Mouse (Mus musculus) left cerebral cortex, postnatal 14 days (tissue): ENCODE measurements around the gene Adcy9. TPM values are rescaled to one million over a fixed set of nuclear protein-coding genes. Genes with fewer than 3 reads are reported as not detected.
A peak's percentile ranks its signal among the peaks of the same experiment; 100 is the strongest.
"Not testable (repeated sequence)": the region's sequence is repeated elsewhere in the genome, so short reads cannot be mapped to it uniquely, and the experiment has no call there.

Experiments
- DNase-seq, 2 experiments: peaks; one replicate each; pipeline ENCODE4 v3.0.0; 2021 to 2022; ENCODE audit warnings: low spot score in 2 of 2, mixed read lengths in 1 of 2
- intact Hi-C: fragments of 180-260 bp; cut with DNase I; formaldehyde crosslinking; loops from one replicate; pipeline ENCODE4 v1.15.1; 2025
- total RNA-seq, 2 experiments: library from RNA; stranded (reverse); gene quantifications; 2 replicates each; pipeline ENCODE4 v1.2.3; 2021

Gene Adcy9
- total RNA-seq, 2 experiments from 2014 or later: 50.1 to 57.1 TPM

DNA sequence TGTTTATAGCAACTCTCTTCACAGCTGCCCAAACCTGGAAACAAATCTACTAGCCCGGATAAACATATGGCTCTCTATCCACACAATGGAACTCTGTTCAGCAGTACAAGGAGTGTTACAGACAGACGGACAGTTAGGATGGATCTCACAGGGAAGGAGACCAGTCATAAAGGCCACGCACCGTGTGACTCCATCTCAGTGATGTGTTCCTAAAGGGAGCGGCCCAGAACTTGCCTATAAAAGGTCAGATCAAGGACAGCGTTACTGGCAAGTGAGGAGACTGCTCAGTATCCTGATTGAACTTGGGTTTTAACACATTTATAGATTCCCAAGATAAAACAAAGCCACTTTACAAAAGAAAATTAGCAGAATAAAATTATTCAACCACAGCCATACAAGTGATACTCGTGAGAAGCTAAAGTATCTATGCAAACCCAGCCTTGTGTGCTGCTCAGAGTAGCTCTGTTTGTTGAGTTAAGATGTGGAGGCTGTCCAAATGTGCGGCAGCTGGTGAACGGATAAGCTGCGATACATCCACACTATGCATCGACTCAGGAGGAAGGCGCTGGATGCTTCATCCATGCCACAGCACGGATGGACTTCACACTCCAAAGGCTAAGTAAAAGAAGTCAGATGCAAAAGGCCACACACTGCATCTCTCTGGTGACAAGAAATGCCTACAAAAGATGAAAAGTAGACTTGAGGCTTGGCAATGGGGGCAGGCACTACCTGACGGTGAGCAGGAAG lies 78.8 kb downstream of the Adcy9 start:
- intact Hi-C loops: no loop called here
- peak in 1 of 2 experiments; percentile 48 for DNase-seq

- intact Hi-C loops, DNase-seq: not testable (repeated sequence)
These were observed 81.1 kb downstream of the Adcy9 start for GRCm38 (mm10) chr16:4339216-4339615.

DNA sequence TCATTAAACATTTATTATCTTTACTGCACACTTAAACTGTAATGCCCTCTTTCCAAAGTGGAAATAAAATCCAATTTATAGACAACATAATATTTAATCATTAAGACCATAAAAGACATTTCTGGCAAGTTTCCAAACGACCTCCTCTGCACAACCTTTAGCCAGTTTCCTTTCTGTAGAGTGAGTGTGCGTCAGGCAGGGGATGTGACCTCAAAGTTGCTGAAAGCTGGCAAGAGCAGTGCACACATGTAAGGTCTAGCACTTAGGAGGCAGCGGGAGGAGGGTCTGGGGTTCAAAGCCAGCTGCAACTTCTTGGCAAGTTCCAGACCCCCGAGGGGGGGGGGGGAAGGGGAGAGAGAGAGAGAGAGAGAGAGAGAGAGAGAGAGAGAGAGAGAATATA lies 83.0 kb downstream of the Adcy9 start:
- DNase-seq: no peak
- intact Hi-C loops: no loop called here

DNA sequence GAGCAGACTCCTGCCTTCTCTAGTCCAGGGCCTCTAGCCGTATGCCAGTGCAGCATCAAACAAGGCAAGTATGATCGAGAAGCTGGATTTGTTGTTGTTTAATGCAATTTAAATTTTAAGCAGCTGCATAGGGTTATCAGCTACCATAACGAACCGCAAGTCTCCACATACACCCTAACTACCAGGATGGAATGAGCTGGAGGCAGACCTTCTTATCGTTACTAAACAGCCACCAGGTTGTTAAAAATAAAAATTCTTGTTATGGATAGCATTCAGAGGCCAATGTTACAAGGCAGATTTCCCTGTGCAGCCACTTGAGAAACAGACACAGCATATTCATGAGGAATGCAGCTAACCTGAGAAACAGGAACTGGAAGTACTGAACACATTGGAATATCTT lies 86.5 kb downstream of the Adcy9 start:
- intact Hi-C loops: no loop called here
- no peak for DNase-seq

GRCm38 (mm10) chr16:4333371-4333770 lies 86.9 kb downstream of the Adcy9 start:
- intact Hi-C loops: no loop called here
- no peak for DNase-seq

DNA sequence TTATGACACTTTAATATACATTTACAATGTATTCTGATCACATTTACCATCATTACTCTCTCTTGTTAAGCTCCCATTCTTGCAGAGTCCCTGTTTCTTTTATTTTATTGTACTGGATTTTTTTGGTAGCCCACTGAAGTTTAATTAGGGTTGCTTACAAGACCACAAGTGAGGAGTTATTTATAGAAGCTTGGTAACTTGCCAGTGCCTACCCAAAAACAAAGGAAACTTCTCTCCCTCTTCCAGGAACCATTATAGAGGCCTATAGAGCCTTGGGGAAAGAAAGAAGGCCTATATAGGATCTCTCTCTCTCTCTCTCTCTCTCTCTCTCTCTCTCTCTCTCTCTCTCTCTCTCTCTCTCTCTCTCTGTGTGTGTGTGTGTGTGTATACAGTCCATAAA lies 93.2 kb downstream of the Adcy9 start:
- DNase-seq: no peak
- intact Hi-C loops: no loop called here

GRCm38 (mm10) chr16:4325801-4326200 lies 94.5 kb downstream of the Adcy9 start:
- DNase-seq: peak in 1 of 2 experiments; percentile 31
- intact Hi-C loops: no loop called here

DNA sequence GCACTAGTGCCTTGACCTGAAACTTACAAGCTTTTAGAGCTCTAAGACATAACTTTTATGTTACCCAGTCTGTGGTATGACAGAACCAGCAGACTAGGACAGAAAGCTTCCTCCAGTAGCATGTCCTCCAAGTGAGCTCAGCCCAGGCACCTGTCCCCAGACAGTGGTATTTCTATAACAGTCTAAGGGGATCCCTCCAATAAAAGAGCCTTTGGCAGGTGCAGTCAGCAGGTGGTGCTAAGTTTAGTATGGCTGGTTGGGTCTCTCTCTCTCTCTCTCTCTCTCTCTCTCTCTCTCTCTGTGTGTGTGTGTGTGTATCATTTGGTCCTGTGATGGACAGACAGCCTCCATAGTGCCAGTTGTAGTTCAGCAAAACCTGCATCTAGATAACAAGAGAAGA lies 95.3 kb downstream of the Adcy9 start:
- intact Hi-C loops: no loop called here
- no peak for DNase-seq

- intact Hi-C loops: no loop called here
- no peak for DNase-seq
These were observed 99.4 kb downstream of the Adcy9 start for GRCm38 (mm10) chr16:4320856-4321255.

- DNase-seq: peak; percentile 51 to 69
These were observed 102.2 kb downstream of the Adcy9 start for GRCm38 (mm10) chr16:4318001-4318526.

DNA sequence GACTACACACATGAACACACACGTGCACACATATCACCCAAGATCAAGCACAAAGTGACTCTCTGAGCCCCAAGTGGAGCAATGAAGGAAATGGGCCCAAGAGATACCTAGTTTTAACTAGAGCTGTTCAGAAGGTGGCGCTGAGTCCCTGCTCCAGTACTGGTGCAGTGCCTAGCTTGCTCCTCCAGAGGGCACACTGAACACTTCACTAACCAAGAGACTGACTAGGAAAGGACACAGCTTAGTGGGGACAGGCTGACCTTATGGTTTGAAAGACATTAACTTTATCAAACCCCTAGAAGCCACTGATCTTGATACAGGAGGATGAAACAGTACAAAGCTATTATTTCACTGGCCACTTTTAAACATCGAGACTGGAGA lies 104.2 kb downstream of the Adcy9 start:
- intact Hi-C loops: loop anchor here (2.0 to 5.0 kb wide), 3 partner anchors 105 to 226 kb away; partner anchors contain the start of genes Adcy9 and Srl

More at GRCm38 (mm10) chr16:4318001-4318526, 102.2 kb downstream of the Adcy9 start:
- intact Hi-C loops: loop anchor here (5.0 kb wide), 2 partner anchors 154 to 224 kb away; partner anchors contain the start of gene Srl

GRCm38 (mm10) chr16:4315352-4316093 lies 104.8 kb downstream of the Adcy9 start:
- DNase-seq: no peak
- intact Hi-C loops: loop anchor here (2.0 to 5.0 kb wide), 3 partner anchors 105 to 227 kb away; partner anchors contain the start of genes Adcy9 and Srl

More for the DNA sequence above, 104.2 kb downstream of the Adcy9 start:
- DNase-seq: peak; percentile 89 to 90

DNA sequence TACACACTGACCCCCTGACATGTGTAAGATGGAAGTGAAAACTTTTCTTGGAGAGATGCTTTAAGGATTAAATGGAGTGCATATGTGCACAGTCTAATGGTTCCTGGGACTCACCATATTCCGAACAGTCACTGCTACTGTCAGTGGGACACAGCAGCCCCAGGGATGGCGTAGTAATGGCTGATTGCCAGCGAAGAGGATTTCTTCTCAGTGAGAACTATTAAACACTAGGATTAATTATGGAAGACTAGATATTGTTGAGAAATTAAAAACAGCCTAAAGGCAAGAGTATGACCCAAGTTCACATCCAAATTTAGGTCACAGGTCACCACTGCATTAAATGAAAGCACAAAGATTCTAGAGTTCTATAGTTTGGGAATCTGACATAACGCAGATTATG lies 105.4 kb downstream of the Adcy9 start:
- no peak for DNase-seq
- intact Hi-C loops: loop anchor here (5.0 kb wide), 2 partner anchors 157 to 227 kb away; partner anchors contain the start of gene Srl

DNA sequence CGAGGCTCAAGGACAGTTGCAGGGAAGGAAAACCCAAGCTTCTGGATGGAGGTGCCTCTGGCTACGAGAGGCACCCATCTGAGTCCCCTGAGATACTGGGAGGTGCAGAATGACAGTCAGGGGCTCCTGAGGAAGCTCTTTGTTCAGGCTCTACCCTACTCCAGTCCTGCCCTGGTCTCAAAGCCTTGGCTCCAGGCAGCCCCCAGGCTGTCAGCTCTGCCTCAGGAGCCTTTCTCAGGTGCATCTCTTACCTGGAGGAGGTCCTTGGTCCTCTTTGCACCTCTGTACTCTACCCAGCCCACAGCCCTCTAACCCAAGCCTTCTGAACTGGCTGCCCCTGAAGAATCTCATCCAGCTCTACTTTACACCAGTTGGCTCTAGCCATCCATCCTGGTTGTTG lies 108.3 kb downstream of the Adcy9 start:
- intact Hi-C loops: no loop called here
- no peak for DNase-seq

- no peak for DNase-seq
- intact Hi-C loops: no loop called here
These were observed 108.7 kb downstream of the Adcy9 start for GRCm38 (mm10) chr16:4311608-4312007.

GRCm38 (mm10) chr16:4307795-4308194 lies 112.5 kb downstream of the Adcy9 start:
- no peak for DNase-seq
- intact Hi-C loops: no loop called here

- intact Hi-C loops: no loop called here
- peak; percentile 45 to 48 for DNase-seq
These were observed 115.9 kb downstream of the Adcy9 start for GRCm38 (mm10) chr16:4304176-4304922.

DNA sequence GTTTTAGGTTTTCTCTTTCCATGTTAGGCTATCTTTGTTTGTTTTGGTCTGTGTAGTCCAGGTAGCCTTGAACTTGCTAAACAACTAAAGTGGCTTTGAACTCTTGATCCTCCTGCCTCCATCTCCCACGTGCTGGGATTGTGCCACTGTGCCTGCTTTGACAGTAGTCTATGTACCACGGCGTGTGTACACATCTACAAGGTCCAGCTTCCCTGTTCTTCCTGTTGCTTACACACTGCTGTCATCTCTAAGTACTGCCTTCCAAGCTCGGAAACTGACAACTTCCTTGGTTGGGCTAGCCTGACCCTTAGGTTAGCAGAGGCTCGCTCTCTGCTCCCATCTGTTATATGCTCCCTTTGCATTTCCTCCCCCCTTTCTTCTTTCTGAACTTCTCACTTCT lies 116.7 kb downstream of the Adcy9 start:
- intact Hi-C loops: no loop called here
- no peak for DNase-seq

GRCm38 (mm10) chr16:4300280-4300679 lies 120.0 kb downstream of the Adcy9 start:
- intact Hi-C loops: no loop called here
- DNase-seq: no peak

- DNase-seq: no peak
- intact Hi-C loops: no loop called here
These were observed 127.0 kb downstream of the Adcy9 start for GRCm38 (mm10) chr16:4293259-4293658.
